Mouse (Mus musculus): ENCODE results near the gene Fgf15. TPM values are rescaled to one million over a fixed set of nuclear protein-coding genes. Genes with fewer than 3 reads are reported as not detected.

Fgf15 gene
- total and polyA plus RNA-seq, 3 experiments = 16.6 to 19.1 TPM; not detected in 1

DNA sequence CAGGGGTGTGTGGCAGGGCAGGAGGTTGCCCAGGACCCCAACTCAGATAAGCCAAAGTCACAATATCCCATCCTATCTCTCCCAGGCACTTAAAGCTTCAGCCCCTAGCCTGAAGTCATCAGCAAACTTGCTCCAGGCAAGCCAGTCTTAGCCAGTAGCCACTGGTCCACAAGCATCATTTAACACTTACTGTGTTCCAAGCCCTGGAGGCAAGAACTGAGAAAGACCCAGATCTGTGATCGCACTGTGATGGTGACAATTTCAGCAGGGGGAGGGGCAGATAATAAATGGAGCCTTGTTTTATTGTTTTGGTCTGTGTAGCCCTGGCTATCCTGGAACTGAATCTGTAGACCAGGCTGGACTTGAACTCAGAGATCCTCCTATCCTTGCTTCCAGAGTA lies 37.6 kb upstream of the Fgf15 start:
- TF ChIP-seq GATA1 (IDR thresholded peaks at IDR 0.05; ENCODE audit: low read depth, low read length) = no peak
- TF ChIP-seq TCF12 (IDR thresholded peaks at IDR 0.05; ENCODE audit: low read depth, low read length) = no peak
- no peak for TF ChIP-seq CHD2 (IDR thresholded peaks at IDR 0.05; ENCODE audit: low read length)
- TF ChIP-seq TBP (IDR thresholded peaks at IDR 0.05; ENCODE audit: low read depth, low read length) = no peak
- TF ChIP-seq MAX (IDR thresholded peaks at IDR 0.05; ENCODE audit: low read length) = no peak
- TF ChIP-seq NRF1 (IDR thresholded peaks at IDR 0.05; ENCODE audit: insufficient read depth, low read depth, low read length, poor library complexity, severe bottlenecking) = no peak
- no peak for TF ChIP-seq E2F4 (IDR thresholded peaks at IDR 0.05; ENCODE audit: borderline replicate concordance, low read depth, low read length)
- no peak for TF ChIP-seq POLR2AphosphoS5 (IDR thresholded peaks at IDR 0.05; ENCODE audit: borderline replicate concordance, low read depth, low read length)
- TF ChIP-seq RCOR1 (IDR thresholded peaks at IDR 0.05; ENCODE audit: low read depth, low read length) = no peak
- TF ChIP-seq MEF2A (IDR thresholded peaks at IDR 0.05; ENCODE audit: extremely low read depth, insufficient replicate concordance, low read depth, low read length, poor library complexity, severe bottlenecking) = no peak
- no peak for TF ChIP-seq MYB (IDR thresholded peaks at IDR 0.05; ENCODE audit: low read depth, low read length)
- Histone ChIP-seq H3K36me3 (ENCODE audit: control insufficient read depth in 1 of 2, insufficient read depth in 2 of 2, low read length in 2 of 2) (no peaks in the 10 kb centered on the region), H3K9me3 (replicated peaks; ENCODE audit: insufficient read depth, low read length) (no peaks in the 10 kb centered on the region), H3K4me3 (ENCODE audit: control insufficient read depth in 1 of 2, insufficient read depth in 1 of 2, low read depth in 2 of 2, low read length in 2 of 2) (no peak overlapping the region), H3K27me3 (ENCODE audit: control insufficient read depth in 1 of 2, insufficient read depth in 2 of 2, low read length in 2 of 2) (no peaks in the 10 kb centered on the region), H3K27ac (ENCODE audit: control insufficient read depth, low read depth, low read length) (no peak overlapping the region), H3K9ac (ENCODE audit: control insufficient read depth, low read depth, low read length, poor library complexity, severe bottlenecking) (no peak overlapping the region), H3K4me1 (ENCODE audit: control insufficient read depth in 1 of 2, insufficient read depth in 2 of 2, low read length in 2 of 2) (no peaks in the 10 kb centered on the region), H3K79me2 (ENCODE audit: control insufficient read depth, insufficient read depth, low read length, poor library complexity) (no peaks in the 10 kb centered on the region)
- no peak for DNase-seq (ENCODE audit: low read depth, low spot score)

DNA sequence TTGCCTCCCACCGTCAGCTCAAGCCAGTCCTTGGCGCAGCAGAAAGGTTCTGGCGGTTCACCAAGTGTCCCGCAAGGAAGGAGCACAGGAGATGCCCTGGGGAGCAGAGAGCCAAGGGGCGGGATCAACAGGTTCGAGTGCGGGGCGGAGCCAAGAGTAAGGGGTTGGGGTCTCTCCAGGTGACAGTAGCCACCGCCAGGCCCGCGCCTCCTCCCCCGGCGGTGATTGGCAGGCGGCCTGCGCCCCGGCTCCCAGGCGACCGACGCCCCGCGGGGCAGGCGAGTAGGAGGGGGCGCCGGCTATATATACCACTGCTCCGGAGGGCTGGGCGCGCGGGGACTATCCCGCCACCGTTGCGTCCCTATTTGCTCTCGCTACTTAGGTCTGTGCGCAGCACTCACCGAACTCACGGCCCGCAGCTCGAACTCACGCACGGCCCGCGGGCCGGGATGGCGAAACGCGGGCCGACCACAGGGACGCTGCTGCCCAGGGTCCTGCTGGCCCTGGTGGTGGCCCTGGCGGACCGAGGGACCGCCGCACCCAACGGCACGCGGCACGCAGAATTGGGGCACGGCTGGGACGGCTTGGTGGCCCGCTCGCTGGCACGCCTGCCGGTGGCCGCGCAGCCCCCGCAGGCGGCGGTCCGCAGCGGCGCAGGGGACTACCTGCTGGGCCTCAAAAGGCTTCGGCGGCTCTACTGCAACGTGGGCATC lies 35.1 kb upstream of the Fgf15 start:
- no peaks in the 10 kb centered on the region for H3K27me3 ChIP-seq (ENCODE audit: control insufficient read depth in 1 of 2, insufficient read depth in 2 of 2, low read length in 2 of 2)
- no peaks in the 10 kb centered on the region for H3K79me2 ChIP-seq (ENCODE audit: control insufficient read depth, insufficient read depth, low read length, poor library complexity)
- H3K27ac ChIP-seq (ENCODE audit: control insufficient read depth, low read depth, low read length) = no peak overlapping the region
- TF ChIP-seq USF1 (IDR thresholded peaks at IDR 0.05; ENCODE audit: low read depth, low read length) = no peak
- no peak for TF ChIP-seq EP300 (IDR thresholded peaks at IDR 0.05; ENCODE audit: low read depth in 1 of 2, low read length in 2 of 2)
- TF ChIP-seq GABPA (IDR thresholded peaks at IDR 0.05; ENCODE audit: low read depth, low read length) = no peak
- no peak for TF ChIP-seq CHD2 (IDR thresholded peaks at IDR 0.05; ENCODE audit: low read length)
- TF ChIP-seq HCFC1 (IDR thresholded peaks at IDR 0.05; ENCODE audit: low read depth, low read length) = no peak
- no peak for TF ChIP-seq MAZ (IDR thresholded peaks at IDR 0.05; ENCODE audit: low read depth, low read length)
- no peak for TF ChIP-seq TCF12 (IDR thresholded peaks at IDR 0.05; ENCODE audit: low read depth, low read length)
- TF ChIP-seq TBP (IDR thresholded peaks at IDR 0.05; ENCODE audit: low read depth, low read length) = no peak
- H3K9ac ChIP-seq (ENCODE audit: control insufficient read depth, low read depth, low read length, poor library complexity, severe bottlenecking) = no peak overlapping the region
- no peak overlapping the region for H3K4me3 ChIP-seq (ENCODE audit: control insufficient read depth in 1 of 2, insufficient read depth in 1 of 2, low read depth in 2 of 2, low read length in 2 of 2)
- no peaks in the 10 kb centered on the region for H3K9me3 ChIP-seq (replicated peaks; ENCODE audit: insufficient read depth, low read length)
- no peak for DNase-seq (ENCODE audit: low read depth, low spot score)
- no peaks in the 10 kb centered on the region for H3K4me1 ChIP-seq (ENCODE audit: control insufficient read depth in 1 of 2, insufficient read depth in 2 of 2, low read length in 2 of 2)
- no peaks in the 10 kb centered on the region for H3K36me3 ChIP-seq (ENCODE audit: control insufficient read depth in 1 of 2, insufficient read depth in 2 of 2, low read length in 2 of 2)
